Mouse (Mus musculus) forebrain, embryonic 15.5 days (tissue): Measurements from ENCODE around the gene Cop1. TPM values are rescaled to one million over a fixed set of nuclear protein-coding genes. Genes with fewer than 3 reads are reported as not detected.
A peak's percentile ranks its signal among the peaks of the same experiment; 100 is the strongest.
"Not testable (repeated sequence)": the region's sequence is repeated elsewhere in the genome, so short reads cannot be mapped to it uniquely, and the experiment has no call there.

ENCODE experiments used
- ATAC-seq: fragments of 200-750 bp; cut with Nextera tagmentation; replicated peaks from 2 replicates; pipeline ENCODE4 v1.8.0; 2017; ENCODE audit warnings: mild to moderate bottlenecking, moderate TSS enrichment, moderate library complexity
- H3K27ac ChIP-seq: fragments of 300-500 bp; sonication (generic); replicated peaks from 2 replicates; pipeline ENCODE4 v1.5.1; 2015; ENCODE audit warnings: mild to moderate bottlenecking, inconsistent platforms
- H3K27me3 ChIP-seq: fragments of 300-500 bp; sonication (generic); 2 replicates; pipeline ENCODE4 v1.6.1; 2015; ENCODE audit warnings: inconsistent platforms
- H3K36me3 ChIP-seq: fragments of 300-500 bp; sonication (generic); 2 replicates; pipeline ENCODE4 v1.6.1; 2015; ENCODE audit warnings: mild to moderate bottlenecking, inconsistent platforms
- H3K4me1 ChIP-seq: fragments of 300-500 bp; sonication (generic); 2 replicates; pipeline ENCODE4 v1.6.1; 2015; ENCODE audit warnings: inconsistent platforms
- H3K4me2 ChIP-seq: fragments of 300-500 bp; sonication (generic); replicated peaks from 2 replicates; pipeline ENCODE4 v1.6.1; 2015; ENCODE audit warnings: mild to moderate bottlenecking, inconsistent platforms
- H3K4me3 ChIP-seq: fragments of 300-500 bp; sonication (generic); 2 replicates; pipeline ENCODE4 v1.5.1; 2015; ENCODE audit warnings: mild to moderate bottlenecking, inconsistent platforms
- H3K9ac ChIP-seq: fragments of 300-500 bp; sonication (generic); replicated peaks from 2 replicates; pipeline ENCODE4 v1.6.1; 2015; ENCODE audit warnings: mild to moderate bottlenecking, inconsistent platforms
- H3K9me3 ChIP-seq: fragments of 300-500 bp; sonication (generic); 2 replicates; pipeline ENCODE4 v1.6.1; 2016; ENCODE audit warnings: inconsistent platforms
- WGBS: fragments of 180-500 bp; shearing (Covaris S2); methylation state at CpG from one replicate; pipeline ENCODE4 v1.1.7; 2015; ENCODE audit warnings: mixed read lengths; 5-methylcytosine and 5-hydroxymethylcytosine counted together
- polyA plus RNA-seq: library from polyadenylated mRNA; unstranded; fragments of >200 nt; fragmentation: Nextera tagmentation; extraction: Ambion mirVana; gene quantifications from 2 replicates; pipeline ENCODE4 v1.2.1, GENCODE M21; 2015

Gene Cop1
- polyA plus RNA-seq = 97.0 and 122 TPM in 2 replicates

- H3K4me1 ChIP-seq = peaks cover 28% of the 10 kb centered on the region
- H3K9ac ChIP-seq = peak within 1 kb of the TSS; percentile 89
- peak within 1 kb of the TSS; percentile 85 for H3K4me3 ChIP-seq
- ATAC-seq = peak; percentile 99
- H3K9me3 ChIP-seq, H3K27me3 ChIP-seq, H3K36me3 ChIP-seq: not testable (repeated sequence)
- H3K4me2 ChIP-seq = peak within 1 kb of the TSS; percentile 73
- peak within 1 kb of the TSS; percentile 98 for H3K27ac ChIP-seq
- WGBS = under 1% methylated on average over 78 of the region's 97 CpGs
Measured at GRCm38 (mm10) chr1:159231781-159232571, at the start of gene Cop1. Cop1 (plus strand) TSS chr1:159232320.

GRCm38 (mm10) chr1:159186741-159187140 is 45.4 kb upstream of the Cop1 start:
- no peaks in the 10 kb centered on the region for H3K36me3 ChIP-seq
- 38% methylated on average over 3 of the region's 3 CpGs for WGBS
- no peak overlapping the region for H3K27ac ChIP-seq
- H3K4me3 ChIP-seq = no peak overlapping the region
- no peak overlapping the region for H3K9ac ChIP-seq
- no peak overlapping the region for H3K4me2 ChIP-seq
- no peaks in the 10 kb centered on the region for H3K9me3 ChIP-seq
- ATAC-seq = no peak
- H3K4me1 ChIP-seq = no peaks in the 10 kb centered on the region
- H3K27me3 ChIP-seq = no peaks in the 10 kb centered on the region

- 78% methylated on average over 3 of the region's 3 CpGs for WGBS
- Histone ChIP-seq H3K9ac (no peak overlapping the region), H3K27ac (no peak overlapping the region), H3K4me3 (no peak overlapping the region), H3K27me3 (no peaks in the 10 kb centered on the region), H3K4me2 (no peak overlapping the region), H3K9me3 (no peaks in the 10 kb centered on the region), H3K36me3 (no peaks in the 10 kb centered on the region), H3K4me1 (no peaks in the 10 kb centered on the region)
- no peak for ATAC-seq
Measured at GRCm38 (mm10) chr1:159198603-159199002, 33.5 kb upstream of the Cop1 start.

- no peaks in the 10 kb centered on the region for H3K36me3 ChIP-seq
- WGBS = 87% methylated on average over 3 of the region's 3 CpGs
- no peak overlapping the region for H3K4me2 ChIP-seq
Measured at GRCm38 (mm10) chr1:159199606-159200005, 32.5 kb upstream of the Cop1 start.

GRCm38 (mm10) chr1:159201220-159201619 is 30.9 kb upstream of the Cop1 start:
- Histone ChIP-seq H3K27ac (no peak overlapping the region), H3K4me1 (no peaks in the 10 kb centered on the region), H3K4me2 (no peak overlapping the region), H3K9me3 (no peaks in the 10 kb centered on the region), H3K36me3 (no peaks in the 10 kb centered on the region), H3K27me3 (no peaks in the 10 kb centered on the region), H3K4me3 (no peak overlapping the region), H3K9ac (no peak overlapping the region)
- no peak for ATAC-seq

More at GRCm38 (mm10) chr1:159199606-159200005, 32.5 kb upstream of the Cop1 start:
- Histone ChIP-seq H3K4me3 (no peak overlapping the region), H3K4me1 (no peaks in the 10 kb centered on the region), H3K9me3 (no peaks in the 10 kb centered on the region), H3K9ac (no peak overlapping the region), H3K27me3 (no peaks in the 10 kb centered on the region), H3K27ac (no peak overlapping the region)
- ATAC-seq = no peak

- no peak for ATAC-seq
- Histone ChIP-seq H3K4me2 (no peak overlapping the region), H3K27ac (no peak overlapping the region), H3K4me1 (no peaks in the 10 kb centered on the region), H3K36me3 (no peaks in the 10 kb centered on the region), H3K27me3 (no peaks in the 10 kb centered on the region), H3K4me3 (no peak overlapping the region), H3K9ac (no peak overlapping the region), H3K9me3 (no peaks in the 10 kb centered on the region)
- 87% methylated on average over 4 of the region's 4 CpGs for WGBS
Measured at GRCm38 (mm10) chr1:159211711-159212110, 20.4 kb upstream of the Cop1 start.

- no peaks in the 10 kb centered on the region for H3K36me3 ChIP-seq
- no peak for ATAC-seq
- no peak overlapping the region for H3K9ac ChIP-seq
- H3K27ac ChIP-seq = no peak overlapping the region
- no peaks in the 10 kb centered on the region for H3K27me3 ChIP-seq
- no peaks in the 10 kb centered on the region for H3K9me3 ChIP-seq
- H3K4me1 ChIP-seq = no peaks in the 10 kb centered on the region
- H3K4me2 ChIP-seq = no peak overlapping the region
- WGBS = 96% methylated on average over 4 of the region's 4 CpGs
- no peak overlapping the region for H3K4me3 ChIP-seq
Measured at GRCm38 (mm10) chr1:159217437-159217836, 14.7 kb upstream of the Cop1 start.

- Histone ChIP-seq H3K27ac (no peak overlapping the region), H3K4me1 (no peaks in the 10 kb centered on the region), H3K4me2 (no peak overlapping the region), H3K36me3 (no peaks in the 10 kb centered on the region), H3K9me3 (no peaks in the 10 kb centered on the region), H3K4me3 (no peak overlapping the region), H3K27me3 (no peaks in the 10 kb centered on the region), H3K9ac (no peak overlapping the region)
- ATAC-seq = no peak
- 80% methylated on average over 2 of the region's 2 CpGs for WGBS
Measured at GRCm38 (mm10) chr1:159222046-159222445, 10.1 kb upstream of the Cop1 start.

GRCm38 (mm10) chr1:159225064-159225824 is 6.9 kb upstream of the Cop1 start:
- H3K27me3 ChIP-seq = no peaks in the 10 kb centered on the region
- H3K9ac ChIP-seq = no peak overlapping the region
- no peaks in the 10 kb centered on the region for H3K36me3 ChIP-seq
- no peaks in the 10 kb centered on the region for H3K9me3 ChIP-seq
- 78% methylated on average over 8 of the region's 8 CpGs for WGBS
- no peak overlapping the region for H3K27ac ChIP-seq
- no peak overlapping the region for H3K4me3 ChIP-seq
- ATAC-seq = no peak
- no peaks in the 10 kb centered on the region for H3K4me1 ChIP-seq
- no peak overlapping the region for H3K4me2 ChIP-seq

GRCm38 (mm10) chr1:159232572-159233261 is 597 bp downstream of the Cop1 start:
- peak overlapping the region; percentile 70 for H3K4me2 ChIP-seq
- H3K27ac ChIP-seq = peak overlapping the region; percentile 98
- WGBS = under 1% methylated on average over 33 of the region's 47 CpGs
- H3K4me3 ChIP-seq = peak overlapping the region; percentile 85
- peaks cover 33% of the 10 kb centered on the region for H3K4me1 ChIP-seq
- H3K36me3 ChIP-seq, H3K9me3 ChIP-seq, H3K27me3 ChIP-seq: not testable (repeated sequence)
- H3K9ac ChIP-seq = peak overlapping the region; percentile 89
- ATAC-seq = peak; percentile 68

GRCm38 (mm10) chr1:159233426-159233825 is 1.3 kb downstream of the Cop1 start:
- no peaks in the 10 kb centered on the region for H3K9me3 ChIP-seq
- 25% methylated on average over 5 of the region's 5 CpGs for WGBS
- peak overlapping the region; percentile 85 for H3K4me3 ChIP-seq

GRCm38 (mm10) chr1:159234496-159234895 is 2.4 kb downstream of the Cop1 start:
- H3K27me3 ChIP-seq = no peaks in the 10 kb centered on the region
- no peaks in the 10 kb centered on the region for H3K9me3 ChIP-seq
- peaks cover 38% of the 10 kb centered on the region for H3K4me1 ChIP-seq
- H3K4me3 ChIP-seq = 0 out of 2 replicates have a peak overlapping the region, but pooled peaks have one; percentile 8
- ATAC-seq = no peak
- no peaks in the 10 kb centered on the region for H3K36me3 ChIP-seq
- H3K9ac ChIP-seq = 0 out of 2 replicates have a peak overlapping the region, but pooled peaks have one; percentile 7
- WGBS = 79% methylated on average over 2 of the region's 2 CpGs
- H3K27ac ChIP-seq = no peak overlapping the region
- peak overlapping the region; percentile 70 for H3K4me2 ChIP-seq

More at GRCm38 (mm10) chr1:159233426-159233825, 1.3 kb downstream of the Cop1 start:
- no peaks in the 10 kb centered on the region for H3K36me3 ChIP-seq
- no peak for ATAC-seq
- peak overlapping the region; percentile 65; the same call in 1 of the 2 replicates for H3K27ac ChIP-seq
- H3K9ac ChIP-seq = peak overlapping the region; percentile 89
- peaks cover 37% of the 10 kb centered on the region for H3K4me1 ChIP-seq
- no peaks in the 10 kb centered on the region for H3K27me3 ChIP-seq
- H3K4me2 ChIP-seq = peak overlapping the region; percentile 70
